Mouse (Mus musculus) lung, postnatal 0 days (tissue): ENCODE measurements around the gene Ckap2. TPM values are rescaled to one million over a fixed set of nuclear protein-coding genes. Genes with fewer than 3 reads are reported as not detected.
A peak's percentile ranks its signal among the peaks of the same experiment; 100 is the strongest.

ENCODE experiments used
- ATAC-seq: fragments of 200-750 bp; cut with Nextera tagmentation; 2 replicates; pipeline ENCODE4 v1.8.0; 2017; ENCODE audit warnings: moderate library complexity
- DNase-seq: peaks from one replicate; pipeline ENCODE4 v3.0.0-alpha.2; 2016; ENCODE audit warnings: low spot score
- H3K27ac ChIP-seq: fragments of 300-500 bp; sonication (generic); 2 replicates; pipeline ENCODE4 v1.5.1; 2014; ENCODE audit warnings: antibody characterized with exemption, mild to moderate bottlenecking, low read length, mixed read lengths
- H3K27me3 ChIP-seq: fragments of 300-500 bp; sonication (generic); replicated peaks from 2 replicates; pipeline ENCODE4 v1.6.1; 2014; ENCODE audit warnings: low read length, mixed read lengths; ENCODE audit not compliant: insufficient read depth
- H3K36me3 ChIP-seq: fragments of 300-500 bp; sonication (generic); 2 replicates; pipeline ENCODE4 v1.6.1; 2014; ENCODE audit warnings: low read length, mixed read lengths; ENCODE audit not compliant: insufficient read depth
- H3K4me1 ChIP-seq: fragments of 300-500 bp; sonication (generic); 2 replicates; pipeline ENCODE4 v1.6.1; 2014; ENCODE audit warnings: antibody characterized with exemption, low read depth, low read length, mixed read lengths; ENCODE audit not compliant: insufficient read depth
- H3K4me2 ChIP-seq: fragments of 300-500 bp; sonication (generic); replicated peaks from 2 replicates; pipeline ENCODE4 v1.6.1; 2014; ENCODE audit warnings: low read depth, mild to moderate bottlenecking, low read length, moderate library complexity, mixed read lengths
- H3K4me3 ChIP-seq: fragments of 300-500 bp; sonication (generic); 2 replicates; pipeline ENCODE4 v1.5.1; 2014; ENCODE audit warnings: low read depth, low read length
- H3K9ac ChIP-seq: fragments of 300-500 bp; sonication (generic); replicated peaks from 2 replicates; pipeline ENCODE4 v1.6.1; 2014; ENCODE audit warnings: low read depth, mild to moderate bottlenecking
- H3K9me3 ChIP-seq: fragments of 300-500 bp; sonication (generic); 2 replicates; pipeline ENCODE4 v1.6.1; 2016; ENCODE audit warnings: low read length, mixed read lengths
- CTCF ChIP-seq: IDR thresholded peaks from 2 replicates; pipeline ENCODE4 v1.5.1; 2016; ENCODE audit warnings: antibody characterized with exemption, mild to moderate bottlenecking
- EP300 ChIP-seq: IDR thresholded peaks from 2 replicates; pipeline ENCODE4 v1.6.1; 2016; ENCODE audit warnings: antibody characterized with exemption, mild to moderate bottlenecking, control low read depth
- WGBS: fragments of 180-500 bp; shearing (Covaris S2); extraction: QIAGEN DNeasy Blood & Tissue Kit; methylation state at CpG from one replicate; pipeline ENCODE4 v1.1.7; 2014; 5-methylcytosine and 5-hydroxymethylcytosine counted together
- polyA plus RNA-seq: library from polyadenylated mRNA; unstranded; fragments of >200 nt; fragmentation: Nextera tagmentation; extraction: Ambion mirVana; gene quantifications from 2 replicates; pipeline ENCODE4 v1.2.1, GENCODE M21; 2015

Ckap2 gene
- 2.8 and 4.5 TPM in 2 replicates for polyA plus RNA-seq

DNA sequence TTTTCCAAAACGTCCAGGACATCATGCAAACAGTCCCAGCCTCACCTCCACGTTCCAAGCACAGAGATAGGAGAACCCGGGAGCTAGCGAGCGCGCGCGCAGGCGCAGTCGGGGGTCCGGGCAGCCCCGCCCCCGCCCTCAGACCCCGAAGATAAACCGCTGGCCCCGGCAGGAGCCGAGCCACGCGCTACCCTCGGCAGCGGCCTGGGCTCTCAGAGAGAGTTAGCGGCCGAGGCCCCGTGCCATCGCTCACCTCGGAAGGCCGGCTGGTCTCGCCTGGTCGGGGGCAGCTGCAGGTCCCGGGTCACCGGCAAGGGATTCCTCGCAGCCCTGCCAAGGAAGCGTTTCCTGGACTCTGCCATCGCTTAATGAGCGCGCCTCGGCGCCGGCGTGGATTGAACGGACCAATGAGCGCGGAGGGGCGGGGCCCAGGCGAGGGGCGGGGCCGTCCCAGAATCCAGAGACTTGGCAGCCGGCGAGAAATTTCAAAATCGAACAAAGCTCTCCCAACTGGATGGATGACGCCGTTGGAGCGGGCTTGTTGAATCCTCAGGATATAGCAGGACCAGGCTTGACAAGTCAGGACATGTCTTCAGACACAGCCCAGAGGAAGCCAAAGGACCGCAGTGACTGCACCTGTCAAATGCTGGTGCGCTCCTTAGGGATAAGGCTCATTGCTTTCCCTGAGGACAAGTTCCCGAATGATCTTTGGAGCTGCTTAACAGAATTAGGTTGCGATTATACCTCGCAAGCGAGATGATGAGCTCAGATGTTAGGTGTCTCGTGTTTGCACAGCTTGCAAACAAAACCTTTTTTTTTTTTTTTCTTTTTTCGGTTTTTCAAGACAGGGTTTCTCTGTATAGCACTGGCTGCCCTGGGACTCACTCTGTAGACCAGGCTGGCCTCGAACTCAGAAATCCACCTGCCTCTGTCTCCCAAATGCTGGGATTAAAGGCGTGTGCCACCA, at the start of gene Ckap2:
Ckap2 (minus strand) TSS at position 389 of the 967 bp plus-strand sequence.
- peak within 1 kb of the TSS; percentile 79 for H3K4me3 ChIP-seq

DNA sequence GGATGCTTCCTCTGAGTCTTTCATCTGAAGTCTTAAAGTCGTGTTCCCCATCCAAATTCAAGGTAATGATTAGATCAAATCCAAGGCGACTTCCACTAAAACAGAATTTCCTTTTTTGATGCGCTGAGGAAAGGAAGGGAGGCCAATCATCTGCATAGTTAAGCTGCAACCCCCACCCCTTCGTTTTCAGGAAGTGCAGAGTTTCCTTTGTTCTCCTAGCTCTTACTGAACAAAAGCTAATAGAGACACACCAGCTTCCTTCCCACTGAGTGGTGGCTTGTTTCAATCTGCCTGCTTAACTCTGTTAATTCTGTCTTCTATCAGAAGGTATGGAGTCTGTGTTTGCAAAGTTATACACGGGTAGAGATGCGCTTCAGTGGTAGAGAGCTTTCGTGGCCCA, 43.0 kb upstream of the Ckap2 start:
- Histone ChIP-seq H3K9ac (no peak overlapping the region), H3K27me3 (no peaks in the 10 kb centered on the region), H3K27ac (peak overlapping the region; percentile 78), H3K9me3 (no peaks in the 10 kb centered on the region), H3K4me1 (no peaks in the 10 kb centered on the region; the same call in 1 of the 2 replicates), H3K4me3 (peak overlapping the region; percentile 54), H3K4me2 (peak overlapping the region; percentile 67), H3K36me3 (no peaks in the 10 kb centered on the region)
- ATAC-seq (0 out of 2 replicates have a peak, but pooled peaks have one; percentile 21), DNase-seq (peak; percentile 56)
- WGBS, result 33% methylated on average over 7 of the region's 7 CpGs
- no peak for TF ChIP-seq CTCF
- peak; percentile 55 for TF ChIP-seq EP300

More for the DNA sequence above, at the start of gene Ckap2:
- peak; percentile 98 for ATAC-seq
- peak within 1 kb of the TSS; percentile 43 for H3K27ac ChIP-seq
- peak within 1 kb of the TSS; percentile 82 for H3K4me2 ChIP-seq
- TF ChIP-seq CTCF (no peak), EP300 (no peak; the same call in 1 of the 2 replicates)
- H3K9ac ChIP-seq, result peak within 1 kb of the TSS; percentile 43; the same call in 1 of the 2 replicates
- H3K9me3 ChIP-seq, result no peaks in the 10 kb centered on the region
- H3K4me1 ChIP-seq, result 0 out of 2 replicates have a peak, but pooled peaks cover 2% of the 10 kb centered on the region
- no peaks in the 10 kb centered on the region for H3K36me3 ChIP-seq
- no peaks in the 10 kb centered on the region for H3K27me3 ChIP-seq
- 2% methylated on average over 60 of the region's 63 CpGs for WGBS
- DNase-seq, result peak; percentile 96

DNA sequence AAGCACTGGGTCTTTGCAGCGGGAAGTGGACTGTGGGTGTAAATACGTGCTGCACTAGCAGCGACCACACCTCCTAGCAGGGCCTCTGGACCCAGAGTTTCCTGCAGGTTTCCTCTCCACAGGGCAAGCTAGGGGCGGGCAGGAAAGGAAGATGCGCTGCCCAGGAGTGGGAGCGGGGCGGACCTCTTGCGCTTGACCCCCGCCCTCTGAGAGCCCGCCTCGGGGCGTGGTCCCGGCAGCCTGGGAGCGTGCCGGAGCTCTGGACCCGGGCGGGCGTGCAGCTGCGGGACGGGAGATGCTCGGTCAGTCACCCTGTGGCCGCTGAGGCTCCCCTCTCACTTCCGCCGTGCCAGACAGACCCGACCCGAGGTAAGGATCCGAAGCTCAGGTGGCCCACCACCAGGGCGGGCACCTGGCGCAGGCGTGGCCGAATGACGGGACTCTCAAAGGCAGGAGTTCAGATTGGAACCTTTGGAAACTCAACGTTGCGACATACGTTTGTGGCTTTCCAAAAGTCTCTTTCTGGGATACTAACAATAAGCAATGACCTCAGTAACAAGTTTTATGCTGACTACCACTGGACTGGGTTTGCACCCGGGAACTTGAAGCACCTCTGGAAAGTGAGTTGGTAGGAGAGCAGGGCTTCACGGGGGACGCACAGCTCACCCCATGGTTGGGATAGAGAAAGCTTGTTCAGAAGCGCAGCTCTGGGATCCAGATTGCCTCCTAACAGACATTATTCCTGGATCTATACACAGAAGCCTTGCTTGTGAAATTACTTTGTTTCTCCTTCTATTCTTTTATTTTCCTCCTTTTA, 41.6 kb upstream of the Ckap2 start, which contains the start of gene Thsd1:
Thsd1 (plus strand) TSS at position 253 of the 817 bp plus-strand sequence.
- Histone ChIP-seq H3K4me3 (peak within 1 kb of the TSS; percentile 54), H3K4me2 (peak within 1 kb of the TSS; percentile 67), H3K36me3 (no peaks in the 10 kb centered on the region), H3K9ac (peak within 1 kb of the TSS; percentile 41), H3K27me3 (no peaks in the 10 kb centered on the region), H3K4me1 (no peaks in the 10 kb centered on the region; the same call in 1 of the 2 replicates), H3K9me3 (no peaks in the 10 kb centered on the region), H3K27ac (peak within 1 kb of the TSS; percentile 78)
- ATAC-seq (peak; percentile 94), DNase-seq (peak; percentile 85)
- 2% methylated on average over 33 of the region's 39 CpGs for WGBS
- TF ChIP-seq EP300 (no peak), CTCF (no peak)

DNA sequence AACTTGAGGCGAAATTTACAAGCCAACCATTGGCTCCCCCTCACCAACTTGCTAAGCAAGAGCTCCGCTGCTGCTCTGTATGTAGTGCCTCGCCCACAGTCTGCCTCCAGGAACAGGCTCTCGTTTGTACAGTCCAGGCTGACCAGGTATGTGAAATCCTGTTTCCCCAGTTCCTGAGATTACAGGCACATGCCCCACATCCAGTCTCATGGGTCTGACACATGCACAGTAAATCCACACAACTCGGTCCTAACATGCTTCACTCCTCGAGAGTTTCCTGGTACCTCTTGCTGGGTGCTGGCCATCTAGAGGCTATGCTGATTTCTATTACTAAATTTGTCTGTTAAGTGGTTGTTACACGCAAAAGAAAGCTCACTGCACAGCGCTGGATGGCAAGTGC, 40.7 kb upstream of the Ckap2 start:
- 33% methylated on average over 8 of the region's 8 CpGs for WGBS
- H3K4me2 ChIP-seq, result peak overlapping the region; percentile 67; the same call in 1 of the 2 replicates
- no peak overlapping the region for H3K9ac ChIP-seq
- no peaks in the 10 kb centered on the region for H3K9me3 ChIP-seq
- DNase-seq (peak; percentile 72), ATAC-seq (peak; percentile 66)
- TF ChIP-seq EP300 (no peak), CTCF (no peak)
- no peaks in the 10 kb centered on the region; the same call in 1 of the 2 replicates for H3K4me1 ChIP-seq
- no peaks in the 10 kb centered on the region for H3K36me3 ChIP-seq
- H3K27me3 ChIP-seq, result no peaks in the 10 kb centered on the region
- H3K27ac ChIP-seq, result peak overlapping the region; percentile 32; the same call in 1 of the 2 replicates
- no peak overlapping the region for H3K4me3 ChIP-seq

DNA sequence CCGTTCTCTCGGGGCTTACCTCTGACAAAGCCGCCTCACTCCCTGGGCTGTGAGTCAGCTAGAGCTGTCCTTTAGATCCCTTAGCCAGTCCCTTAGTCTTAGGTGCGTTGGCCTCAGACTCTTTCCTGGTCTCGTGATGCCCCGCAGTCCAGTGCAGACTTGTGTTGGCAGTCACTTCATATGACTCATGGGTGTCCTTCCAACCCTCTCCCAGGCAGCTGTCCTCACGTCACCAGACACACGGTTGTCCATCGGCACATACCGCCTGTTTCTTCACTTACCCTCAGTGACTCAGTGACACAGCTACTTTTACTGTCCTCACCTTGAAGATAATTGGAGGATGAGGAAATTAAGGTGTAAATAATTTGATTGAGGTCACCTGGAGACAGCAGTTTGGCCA, 29.2 kb upstream of the Ckap2 start:
- H3K4me3 ChIP-seq, result no peak overlapping the region
- H3K9ac ChIP-seq, result no peak overlapping the region
- no peak for TF ChIP-seq CTCF
- TF ChIP-seq EP300, result no peak
- no peak overlapping the region for H3K4me2 ChIP-seq
- ATAC-seq (no peak), DNase-seq (no peak)
- H3K27me3 ChIP-seq, result no peaks in the 10 kb centered on the region
- H3K27ac ChIP-seq, result no peak overlapping the region
- H3K4me1 ChIP-seq, result no peaks in the 10 kb centered on the region
- 88% methylated on average over 10 of the region's 10 CpGs for WGBS
- peaks cover 42% of the 10 kb centered on the region for H3K36me3 ChIP-seq
- H3K9me3 ChIP-seq, result no peaks in the 10 kb centered on the region
